Mouse (Mus musculus): Measurements from ENCODE around the gene Pdlim3. TPM values are rescaled to one million over a fixed set of nuclear protein-coding genes. Genes with fewer than 3 reads are reported as not detected.

Gene Pdlim3
- total RNA-seq (2014; rRNA removed) (23.6 and 28.8 TPM in 2 replicates), polyA plus RNA-seq (2015; fragmentation: Nextera tagmentation; extraction: Ambion mirVana) (20.8 and 22.3 TPM in 2 replicates)

DNA sequence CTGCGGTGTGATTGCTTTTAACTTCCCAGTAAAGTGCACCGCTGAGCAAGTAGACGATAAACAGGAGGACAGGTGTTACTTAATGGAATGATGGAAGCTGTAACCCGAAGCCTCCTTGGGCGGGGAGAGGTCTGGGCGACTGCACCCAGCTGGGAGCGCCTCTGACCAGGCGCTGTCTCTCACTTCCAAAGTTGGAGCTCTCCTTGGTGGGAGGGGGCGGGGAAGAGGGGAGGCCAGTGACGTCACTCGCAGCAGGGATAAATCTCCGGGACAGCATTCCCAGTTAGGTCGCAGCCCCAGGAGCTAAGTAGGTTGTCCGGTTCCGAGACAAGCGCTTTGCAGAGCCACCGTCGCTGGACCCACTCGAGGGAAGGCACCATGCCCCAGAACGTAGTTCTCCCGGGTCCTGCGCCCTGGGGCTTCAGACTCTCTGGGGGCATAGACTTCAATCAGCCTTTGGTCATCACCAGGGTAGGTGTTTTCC is at the start of gene Pdlim3:
Pdlim3 (plus strand) TSS at position 260 of the 484 bp plus-strand sequence.
- H3K9me3 ChIP-seq (ENCODE audit: low read length) = no peaks in the 10 kb centered on the region
- H3K4me1 ChIP-seq (ENCODE audit: insufficient read depth, low read length) = peaks cover 12% of the 10 kb centered on the region; the same call in 1 of the 2 replicates
- ATAC-seq (peak; percentile 68), DNase-seq (ENCODE audit: low spot score) (peak; percentile 56)
- 1% methylated on average over 22 of the region's 22 CpGs for WGBS
- peak within 1 kb of the TSS; percentile 65 for H3K27ac ChIP-seq
- TF ChIP-seq CTCF (IDR thresholded peaks at IDR 0.05; ENCODE audit: low read depth) = no peak
- H3K27me3 ChIP-seq (ENCODE audit: insufficient read depth, low read length) = no peaks in the 10 kb centered on the region; the same call in 1 of the 2 replicates
- peak within 1 kb of the TSS; percentile 51 for H3K9ac ChIP-seq (replicated peaks; ENCODE audit: low read length)
- peak within 1 kb of the TSS; percentile 39 for H3K4me3 ChIP-seq (ENCODE audit: low read length)
- peak within 1 kb of the TSS; percentile 83 for H3K4me2 ChIP-seq (ENCODE audit: low read depth, low read length)
- no peaks in the 10 kb centered on the region for H3K36me3 ChIP-seq (ENCODE audit: insufficient read depth, low read length)

DNA sequence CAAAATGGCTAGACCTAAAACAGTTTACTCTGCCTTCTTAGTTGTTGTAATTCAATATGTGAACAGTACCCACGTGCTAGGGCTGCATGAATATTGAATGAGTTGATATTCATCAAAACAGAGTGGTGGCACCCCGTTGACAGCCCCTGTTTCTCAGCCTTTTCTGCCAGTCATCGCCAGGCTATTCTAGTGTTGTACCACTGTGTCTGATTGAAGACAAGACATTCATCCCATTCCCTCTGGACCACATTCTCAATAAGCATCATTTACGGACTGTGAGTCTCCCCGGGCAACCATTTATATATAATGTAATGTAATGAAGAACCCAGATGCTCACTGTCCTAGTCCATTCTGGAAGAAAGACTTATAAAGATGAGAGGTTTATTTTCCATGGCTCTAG is 42.0 kb upstream of the Pdlim3 start:
- Histone ChIP-seq H3K36me3 (ENCODE audit: insufficient read depth, low read length) (no peaks in the 10 kb centered on the region), H3K4me1 (ENCODE audit: insufficient read depth, low read length) (no peaks in the 10 kb centered on the region), H3K4me2 (ENCODE audit: low read depth, low read length) (no peak overlapping the region), H3K9ac (replicated peaks; ENCODE audit: low read length) (no peak overlapping the region), H3K27ac (peak overlapping the region; percentile 61; the same call in 1 of the 2 replicates), H3K4me3 (ENCODE audit: low read length) (no peak overlapping the region), H3K27me3 (ENCODE audit: insufficient read depth, low read length) (no peaks in the 10 kb centered on the region), H3K9me3 (ENCODE audit: low read length) (no peaks in the 10 kb centered on the region)
- DNase-seq (ENCODE audit: low spot score) (peak; percentile 54), ATAC-seq (peak; percentile 50)
- 28% methylated on average over 5 of the region's 5 CpGs for WGBS
- TF ChIP-seq CTCF (IDR thresholded peaks at IDR 0.05; ENCODE audit: low read depth) = no peak

DNA sequence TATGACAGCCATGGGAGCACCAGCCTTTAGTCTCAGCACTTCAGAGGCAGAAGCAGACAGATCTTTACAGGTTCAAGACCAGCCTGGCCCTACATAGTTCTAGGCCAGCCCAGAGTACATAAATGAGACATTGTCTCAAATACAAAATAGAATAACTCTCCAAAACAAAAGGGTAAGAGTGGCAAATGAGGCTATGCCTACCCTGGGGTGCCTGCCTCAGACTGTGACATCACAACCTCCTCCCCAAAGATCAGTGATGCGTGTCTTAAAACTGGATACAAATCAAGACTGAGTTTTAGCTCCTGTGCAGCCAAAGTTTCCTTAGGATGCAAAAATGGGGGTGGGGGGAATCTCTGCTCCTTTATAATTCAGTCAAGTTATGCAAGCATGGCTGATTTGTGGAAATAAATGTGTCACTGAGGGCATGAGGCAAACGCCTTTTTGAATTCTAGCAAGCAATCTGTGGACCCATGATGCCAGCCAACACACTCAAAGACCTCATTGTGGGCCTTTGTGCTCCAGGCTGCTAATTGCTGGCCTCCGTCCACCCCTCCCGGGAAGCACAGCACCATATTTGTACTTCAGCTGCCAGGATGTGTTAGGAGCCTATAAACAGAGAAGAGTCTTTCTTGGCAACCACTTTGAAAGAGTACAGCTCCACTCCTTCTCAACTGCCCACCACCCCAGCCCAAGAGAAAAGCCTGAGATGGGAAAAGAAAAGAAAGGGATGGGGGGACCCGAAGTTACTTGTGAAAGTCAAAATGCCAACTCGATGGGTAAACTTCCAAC is 41.0 kb upstream of the Pdlim3 start:
- peak; percentile 94 for ATAC-seq
- H3K27ac ChIP-seq = peak overlapping the region; percentile 61; the same call in 1 of the 2 replicates
- H3K36me3 ChIP-seq (ENCODE audit: insufficient read depth, low read length) = no peaks in the 10 kb centered on the region
- WGBS = 36% methylated on average over 6 of the region's 6 CpGs
- H3K27me3 ChIP-seq (ENCODE audit: insufficient read depth, low read length) = no peaks in the 10 kb centered on the region
- no peak overlapping the region for H3K9ac ChIP-seq (replicated peaks; ENCODE audit: low read length)
- H3K4me2 ChIP-seq (ENCODE audit: low read depth, low read length) = no peak overlapping the region
- H3K9me3 ChIP-seq (ENCODE audit: low read length) = no peaks in the 10 kb centered on the region
- DNase-seq (ENCODE audit: low spot score) = peak; percentile 91
- TF ChIP-seq CTCF (IDR thresholded peaks at IDR 0.05; ENCODE audit: low read depth) = no peak
- H3K4me3 ChIP-seq (ENCODE audit: low read length) = no peak overlapping the region
- H3K4me1 ChIP-seq (ENCODE audit: insufficient read depth, low read length) = no peaks in the 10 kb centered on the region

DNA sequence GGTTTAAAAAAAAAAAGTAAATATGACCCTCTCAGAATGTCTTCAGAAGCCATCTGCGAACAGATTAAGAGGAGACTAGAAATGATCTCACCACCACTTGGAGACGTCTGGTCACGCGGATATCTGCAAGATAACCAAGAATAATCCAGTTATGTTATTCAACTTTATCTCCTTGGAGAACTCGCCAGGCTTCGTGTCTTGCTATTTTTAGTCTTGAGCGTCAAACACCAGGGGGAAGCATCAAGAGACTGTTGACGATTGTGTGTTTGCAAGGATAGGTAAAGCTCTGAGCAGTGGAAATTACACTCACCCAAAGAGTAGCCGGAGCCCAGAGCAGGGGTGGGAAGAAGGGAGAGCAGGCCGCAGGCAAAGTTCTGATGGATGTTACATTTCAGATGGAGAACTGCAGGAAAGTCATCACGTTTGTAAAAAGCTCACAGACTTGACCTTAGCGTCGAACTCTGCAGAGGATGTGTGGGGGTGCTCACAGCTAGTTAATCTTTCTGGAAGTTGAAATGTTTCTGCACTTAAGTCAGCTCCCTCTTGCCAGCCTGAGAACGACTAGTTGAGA is 40.3 kb upstream of the Pdlim3 start:
- H3K4me3 ChIP-seq (ENCODE audit: low read length) = no peak overlapping the region
- ATAC-seq = peak; percentile 6; the same call in 1 of the 2 replicates
- no peaks in the 10 kb centered on the region for H3K4me1 ChIP-seq (ENCODE audit: insufficient read depth, low read length)
- no peaks in the 10 kb centered on the region for H3K27me3 ChIP-seq (ENCODE audit: insufficient read depth, low read length)
- TF ChIP-seq CTCF (IDR thresholded peaks at IDR 0.05; ENCODE audit: low read depth) = no peak
- no peak overlapping the region for H3K4me2 ChIP-seq (ENCODE audit: low read depth, low read length)
- peak; percentile 49 for DNase-seq (ENCODE audit: low spot score)
- H3K9ac ChIP-seq (replicated peaks; ENCODE audit: low read length) = no peak overlapping the region
- WGBS = 41% methylated on average over 14 of the region's 14 CpGs
- H3K36me3 ChIP-seq (ENCODE audit: insufficient read depth, low read length) = no peaks in the 10 kb centered on the region
- H3K27ac ChIP-seq = peak overlapping the region; percentile 61
- H3K9me3 ChIP-seq (ENCODE audit: low read length) = no peaks in the 10 kb centered on the region

DNA sequence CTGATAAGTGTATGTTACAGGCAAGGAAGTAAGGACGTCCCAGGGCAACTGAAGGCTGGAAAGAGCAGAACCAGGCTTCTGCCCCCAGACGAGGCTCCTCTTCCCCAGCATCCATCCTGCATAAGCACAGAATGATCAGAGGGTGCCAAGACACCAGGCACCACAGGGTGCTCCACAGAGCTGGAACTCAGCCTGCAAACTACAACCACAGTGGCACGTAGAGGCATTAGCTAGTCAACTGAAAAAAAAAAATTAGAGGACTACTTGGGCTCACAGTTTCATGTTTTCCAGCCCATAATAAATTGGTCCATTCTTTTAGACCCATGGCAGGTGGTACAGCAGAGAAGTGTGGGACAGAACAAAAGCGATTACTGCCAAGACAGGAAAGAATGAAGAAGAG is 39.4 kb upstream of the Pdlim3 start:
- TF ChIP-seq CTCF (IDR thresholded peaks at IDR 0.05; ENCODE audit: low read depth) = no peak
- H3K27ac ChIP-seq = no peak overlapping the region
- no peaks in the 10 kb centered on the region for H3K4me1 ChIP-seq (ENCODE audit: insufficient read depth, low read length)
- 55% methylated on average over 4 of the region's 4 CpGs for WGBS
- H3K27me3 ChIP-seq (ENCODE audit: insufficient read depth, low read length) = no peaks in the 10 kb centered on the region
- DNase-seq (ENCODE audit: low spot score) (peak; percentile 13), ATAC-seq (no peak)
- H3K4me3 ChIP-seq (ENCODE audit: low read length) = no peak overlapping the region
- H3K36me3 ChIP-seq (ENCODE audit: insufficient read depth, low read length) = no peaks in the 10 kb centered on the region
- H3K4me2 ChIP-seq (ENCODE audit: low read depth, low read length) = no peak overlapping the region
- H3K9ac ChIP-seq (replicated peaks; ENCODE audit: low read length) = no peak overlapping the region
- H3K9me3 ChIP-seq (ENCODE audit: low read length) = no peaks in the 10 kb centered on the region

DNA sequence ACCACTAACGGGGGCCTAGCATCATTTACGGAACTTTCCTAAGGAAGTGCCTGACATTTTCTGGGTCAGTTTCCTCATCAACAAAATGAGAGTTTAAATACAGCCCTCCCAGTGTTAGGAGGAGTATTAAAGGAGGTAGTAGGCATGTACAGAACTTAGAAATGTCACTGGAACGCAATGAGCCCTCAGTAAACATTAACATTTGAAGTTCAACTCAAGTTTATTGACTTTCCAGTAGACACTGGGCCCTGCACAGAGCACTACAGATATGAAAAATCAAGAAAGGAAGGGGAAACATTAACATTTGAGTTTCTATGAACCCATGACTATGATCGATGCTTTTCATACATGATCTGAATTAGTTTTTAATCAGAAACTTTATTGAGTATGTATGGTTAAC is 30.1 kb upstream of the Pdlim3 start:
- ATAC-seq = no peak
- 90% methylated on average over 4 of the region's 4 CpGs for WGBS

More for the DNA sequence above, 30.1 kb upstream of the Pdlim3 start:
- no peak overlapping the region for H3K4me2 ChIP-seq (ENCODE audit: low read depth, low read length)
- H3K9ac ChIP-seq (replicated peaks; ENCODE audit: low read length) = no peak overlapping the region
- no peak for TF ChIP-seq CTCF (IDR thresholded peaks at IDR 0.05; ENCODE audit: low read depth)
- no peaks in the 10 kb centered on the region for H3K9me3 ChIP-seq (ENCODE audit: low read length)
- no peaks in the 10 kb centered on the region for H3K27me3 ChIP-seq (ENCODE audit: insufficient read depth, low read length)
- no peak for DNase-seq (ENCODE audit: low spot score)
- H3K4me1 ChIP-seq (ENCODE audit: insufficient read depth, low read length) = no peaks in the 10 kb centered on the region
- H3K27ac ChIP-seq = no peak overlapping the region
- no peaks in the 10 kb centered on the region for H3K36me3 ChIP-seq (ENCODE audit: insufficient read depth, low read length)
- H3K4me3 ChIP-seq (ENCODE audit: low read length) = no peak overlapping the region

Measured in hindbrain, postnatal 0 days (tissue).